9 mouse cellular contexts compared by ENCODE assay signal in genomic region chr15:78634095-78634737, GRCm38 (mm10). TPM values are rescaled to one million over a fixed set of nuclear protein-coding genes. Genes with fewer than 3 reads are reported as not detected.
DNase-seq lines count a peak whose midpoint lies in the region; ATAC-seq lines count a peak whose summit lies in the region.
"Had no signal": no experiment of that assay in that cellular context is flagged by ENCODE, and none has a peak within 500 bp of the region (broad histone marks: within the 10 kb centered on the region; RNA-seq: fewer than 3 reads in every experiment).

No protein-coding gene starts in this region.

- H3K4me2 ChIP-seq in limb, embryonic 13.5 days (replicated peaks): no peak overlapping the region
- H3K4me2 ChIP-seq: lung, embryonic 15.5 days had no signal

- DNase-seq in A20 (ENCODE audit: low read depth, low spot score) (peak; percentile 36), ZHBTc4 (ENCODE audit: low read depth, low spot score) (peak; percentile 72)
- DNase-seq in frontal cortex, postnatal 36 days (ENCODE audit: low spot score in 2 of 2): peak; percentile 52 to 77
- peak; percentile 69 to 70 for DNase-seq in right cerebral cortex, postnatal 36 days (ENCODE audit: low spot score in 2 of 2)
- no peak for DNase-seq in natural killer cell, adult 2 months (ENCODE audit: low spot score in 2 of 2)
- DNase-seq in adrenal gland, postnatal 4 days (ENCODE audit: low spot score in 2 of 2): no peak
- no peak for DNase-seq in urinary bladder, postnatal 14 days (ENCODE audit: low spot score)

- 0 out of 2 replicates have a peak, but pooled peaks cover 2% of the 10 kb centered on the region for H3K27me3 ChIP-seq in limb, embryonic 13.5 days
- H3K27me3 ChIP-seq: lung, embryonic 15.5 days had no signal

- no peak overlapping the region for H3K4me3 ChIP-seq in limb, embryonic 13.5 days
- H3K4me3 ChIP-seq: lung, embryonic 15.5 days had no signal

- no peak overlapping the region for H3K27ac ChIP-seq in limb, embryonic 13.5 days
- H3K27ac ChIP-seq: lung, embryonic 15.5 days had no signal

- no peak overlapping the region for H3K9ac ChIP-seq in limb, embryonic 13.5 days
- H3K9ac ChIP-seq: lung, embryonic 15.5 days had no signal

- H3K9me3 ChIP-seq in limb, embryonic 13.5 days: no peaks in the 10 kb centered on the region
- H3K9me3 ChIP-seq: lung, embryonic 15.5 days had no signal

- peaks cover 14% of the 10 kb centered on the region for H3K4me1 ChIP-seq in limb, embryonic 13.5 days

- ATAC-seq in limb, embryonic 13.5 days (ENCODE audit: low FRiP score, low read depth): peak; percentile 70; the same call in 1 of the 2 replicates

- 25% methylated on average over 10 of the region's 10 CpGs for WGBS in limb, embryonic 13.5 days

- no peaks in the 10 kb centered on the region for H3K36me3 ChIP-seq in limb, embryonic 13.5 days
- H3K36me3 ChIP-seq: lung, embryonic 15.5 days had no signal

RNA-seq across cellular contexts. Expression of gene Cyth4, which starts 37.4 kb away (rescaled TPM):
- polyA plus RNA-seq in limb, embryonic 13.5 days (2015; fragmentation: Nextera tagmentation; extraction: Ambion mirVana): 8.0 and 8.7 TPM in 2 replicates
- total RNA-seq in adrenal gland, postnatal 4 days (2021): 1 to 10 TPM; 8.2 to 9.5 TPM

Comparison
In these comparisons a context has a peak if more than half of its experiments do, and no peak if none do; other contexts are left out.
1. DNase-seq: peak in A20 (single experiment), ZHBTc4 (single experiment), frontal cortex, postnatal 36 days (2 of 2) and right cerebral cortex, postnatal 36 days (2 of 2); none in natural killer cell, adult 2 months (0 of 2), adrenal gland, postnatal 4 days (0 of 2) and urinary bladder, postnatal 14 days (single experiment).